Mouse (Mus musculus) CD8-positive naive resting alpha-beta T cell, adult 2 months (primary cell): ENCODE data around the gene Tmem204.

Source experiments
- DNase-seq, 2 experiments: peaks; one replicate each; pipeline ENCODE4 v3.0.0; 2022; ENCODE audit warnings: low read depth in 2 of 2, low spot score in 2 of 2

The Tmem204 gene

DNA sequence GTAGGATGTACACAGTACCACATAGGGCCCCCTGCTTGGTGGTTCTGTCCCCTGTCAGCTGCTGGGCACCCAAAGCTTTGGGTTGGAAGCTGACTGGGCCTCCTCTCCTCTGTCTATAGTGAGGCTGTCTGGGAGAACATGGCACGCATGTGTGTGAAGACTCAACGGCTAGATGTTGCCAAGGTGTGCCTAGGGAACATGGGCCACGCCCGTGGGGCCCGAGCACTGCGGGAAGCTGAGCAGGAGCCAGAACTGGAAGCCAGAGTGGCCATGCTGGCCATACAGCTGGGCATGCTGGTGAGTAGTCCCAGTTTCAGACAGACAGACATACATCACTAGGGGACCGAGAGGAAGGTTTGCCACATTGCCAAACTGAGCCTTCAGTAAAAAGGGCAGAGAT, 3.3 kb upstream of the Tmem204 start:
- no peak for DNase-seq

DNA sequence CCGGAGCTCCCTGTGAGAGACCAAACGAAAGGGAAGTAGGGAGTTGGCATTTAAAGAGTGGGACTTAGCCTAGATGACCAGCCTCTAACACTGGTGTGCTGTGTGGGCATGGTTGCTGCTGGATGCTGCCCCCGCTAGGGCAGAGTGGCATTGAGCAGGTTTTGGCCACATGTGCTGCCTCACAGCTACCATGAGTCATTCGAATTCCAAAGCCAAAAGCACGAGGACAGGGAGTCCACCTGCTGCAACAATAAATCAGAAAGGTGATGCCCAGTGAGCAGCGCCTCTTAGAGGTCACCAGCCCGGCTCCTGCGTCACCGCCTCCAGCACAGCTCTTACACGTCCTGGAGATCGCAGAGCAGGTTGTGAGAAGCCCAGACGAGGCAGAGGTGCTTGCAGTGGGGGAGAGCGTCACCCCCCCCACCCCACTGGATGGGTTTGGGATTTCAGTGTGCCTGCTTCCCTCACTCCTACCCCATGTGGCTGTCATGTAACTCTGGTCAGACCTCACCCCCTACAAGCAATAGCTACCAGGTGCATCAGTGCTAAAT, 1.5 kb upstream of the Tmem204 start:
- no peak for DNase-seq

DNA sequence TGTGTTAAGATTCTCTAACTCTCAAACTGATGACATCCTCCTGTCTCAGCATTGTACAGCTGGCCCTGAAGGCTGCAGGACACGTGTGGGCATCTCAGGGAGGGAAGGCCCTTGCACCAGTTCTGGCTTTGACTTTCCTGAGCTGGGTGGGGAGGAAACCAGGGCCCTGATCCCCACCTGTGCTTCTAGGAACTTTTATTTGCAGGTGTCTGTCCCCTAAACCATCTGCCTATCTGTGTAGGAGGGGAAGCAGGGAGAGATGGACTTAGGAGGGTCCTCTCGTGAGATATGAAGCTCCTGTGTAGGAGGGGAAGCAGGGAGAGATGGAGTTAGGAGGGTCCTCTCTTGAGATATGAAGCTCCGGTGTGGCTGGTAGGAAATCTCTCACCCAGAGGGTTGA, 504 bp downstream of the Tmem204 start:
- no peak for DNase-seq

DNA sequence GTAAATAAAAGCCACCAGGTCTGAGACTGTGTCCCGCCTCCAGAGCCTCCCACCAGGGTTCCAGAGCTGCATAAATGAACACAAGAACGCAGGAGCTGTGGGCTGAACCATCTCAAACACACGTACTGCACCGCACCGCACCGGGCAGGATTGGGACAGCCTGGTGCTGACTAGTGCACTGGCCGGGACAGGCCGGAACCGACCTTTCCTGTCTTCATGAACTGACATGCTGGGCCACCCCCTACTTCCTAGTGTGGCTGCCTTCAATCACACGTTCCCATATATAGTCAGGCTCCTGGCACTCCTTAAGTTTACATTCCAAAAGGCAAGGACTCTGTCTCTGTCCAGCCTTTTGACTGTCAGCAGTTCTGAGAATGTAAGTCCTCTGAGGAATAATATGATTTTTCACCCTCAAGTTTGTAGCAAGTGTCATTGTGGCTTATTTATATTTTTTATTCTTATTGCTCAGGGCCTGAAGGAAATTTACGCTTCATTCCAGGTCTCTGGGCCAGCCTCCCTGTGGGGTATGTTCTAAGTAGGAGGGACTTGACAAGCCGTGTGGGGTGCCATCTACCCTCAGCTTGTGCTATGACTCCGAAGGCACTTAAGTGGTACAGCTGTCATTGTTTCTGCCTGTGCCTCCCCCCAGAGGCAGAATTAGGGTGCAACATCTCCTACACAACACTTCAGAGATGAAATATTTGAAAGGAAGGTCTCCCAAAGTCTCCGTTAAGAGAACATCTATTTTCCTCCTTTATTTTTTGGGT, 1.1 kb downstream of the Tmem204 start:
- no peak for DNase-seq

DNA sequence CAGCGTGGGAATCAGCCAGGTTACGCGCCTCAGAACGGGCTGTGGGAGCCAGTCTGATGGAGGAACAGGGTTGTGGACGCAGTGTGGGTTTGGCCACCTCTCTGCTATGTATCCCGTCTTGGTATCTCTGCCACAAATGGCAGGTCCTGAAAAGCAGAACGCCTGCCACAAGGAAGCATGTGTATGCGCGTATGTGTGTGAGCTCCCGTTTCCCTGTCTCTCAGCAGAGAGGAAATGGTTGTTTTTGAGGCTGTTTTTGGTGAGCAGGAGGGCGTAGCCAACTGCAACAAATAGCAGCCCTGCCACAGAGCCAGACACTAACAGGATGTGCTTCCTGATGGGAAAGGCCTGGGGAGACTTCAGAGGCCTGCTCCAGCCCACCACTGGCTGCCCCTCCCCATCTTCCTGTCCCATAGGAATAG, 2.4 kb downstream of the Tmem204 start:
- DNase-seq = no peak

DNA sequence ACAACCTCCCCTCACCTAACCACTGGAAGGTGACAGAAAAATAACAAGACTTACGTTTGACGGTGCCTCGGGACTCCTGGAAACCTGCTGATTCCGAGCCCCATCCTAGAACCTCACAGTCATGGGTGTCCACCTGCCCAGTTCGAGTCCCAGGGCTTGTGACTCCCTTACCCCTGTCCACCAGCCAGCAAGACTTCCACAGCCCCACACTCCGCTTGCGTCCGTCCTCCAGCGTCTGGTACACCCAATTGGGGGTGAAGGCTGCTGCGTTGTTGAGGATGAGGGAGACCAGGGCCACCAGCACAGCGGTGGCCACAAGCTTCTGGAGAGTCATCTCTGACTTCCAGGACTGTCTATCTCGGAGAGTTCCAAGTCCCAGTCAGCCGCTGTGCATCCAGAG, 3.2 kb downstream of the Tmem204 start:
- no peak for DNase-seq

DNA sequence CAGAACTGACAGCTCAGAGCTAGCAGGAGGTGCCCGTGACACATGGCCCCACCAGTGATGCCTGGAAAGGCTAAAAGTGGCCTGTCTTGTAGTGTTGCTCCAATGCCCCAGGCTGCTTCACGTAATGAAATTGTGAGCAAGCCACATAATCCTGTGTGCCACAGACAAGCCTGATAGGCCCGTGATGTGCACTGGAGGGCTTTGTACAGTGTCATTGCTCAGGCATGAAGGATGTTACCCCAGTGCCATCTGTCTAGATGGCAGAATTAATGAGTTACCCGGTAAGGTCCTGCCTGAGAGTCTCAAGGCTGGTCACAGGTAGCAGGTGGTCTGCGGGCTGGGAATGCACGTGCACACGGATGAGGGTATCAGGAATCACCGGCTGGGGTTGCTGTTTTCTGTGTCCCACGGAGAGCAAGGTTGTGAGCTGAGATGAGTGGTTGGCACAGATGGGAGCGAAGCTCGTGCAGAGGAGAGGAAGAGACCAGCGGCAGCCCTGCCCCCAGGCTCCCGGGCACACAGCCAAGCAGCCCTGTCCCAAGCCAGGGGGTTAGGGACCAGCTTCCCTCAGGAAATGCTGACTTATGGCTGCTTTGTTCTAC, 5.5 kb downstream of the Tmem204 start:
- no peak for DNase-seq

DNA sequence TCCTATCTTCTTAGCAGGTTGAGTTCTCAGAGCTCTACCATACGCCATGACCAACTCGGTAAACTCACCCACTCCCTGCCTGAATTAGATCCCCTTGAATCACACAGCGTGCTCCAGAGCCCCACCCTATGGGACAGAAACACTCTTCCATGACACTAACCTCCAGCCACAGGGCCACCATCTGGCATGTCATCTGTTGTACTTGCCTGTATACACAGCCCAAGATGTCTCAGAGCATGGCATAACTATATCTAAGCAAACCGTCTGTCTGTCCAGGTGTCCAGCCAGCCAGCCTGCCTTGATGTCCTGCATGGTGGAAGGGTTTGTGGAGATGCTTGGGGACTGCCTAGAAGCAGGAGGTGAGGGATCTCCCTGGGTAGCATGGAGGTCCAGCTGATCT, 6.5 kb downstream of the Tmem204 start:
- no peak for DNase-seq

DNA sequence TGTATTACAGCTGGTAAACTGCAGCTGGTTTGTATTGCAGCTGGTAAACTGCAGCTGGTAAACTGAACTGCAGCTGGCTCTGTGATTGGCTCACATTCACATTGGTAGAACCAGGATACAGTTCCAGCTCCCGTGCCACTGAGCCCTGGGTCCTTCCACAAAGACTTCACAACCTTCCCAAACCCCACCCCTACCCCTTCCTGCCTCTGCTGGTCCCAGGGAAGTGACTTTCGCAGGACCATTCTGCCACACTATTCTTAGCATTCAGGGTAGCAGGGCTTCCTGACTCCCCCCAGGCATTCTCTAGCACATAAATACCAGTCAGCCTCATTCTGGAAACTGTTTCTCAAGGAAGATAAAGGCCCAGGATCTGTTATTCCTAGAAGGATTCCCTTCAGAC, 14.7 kb downstream of the Tmem204 start:
- DNase-seq = no peak

DNA sequence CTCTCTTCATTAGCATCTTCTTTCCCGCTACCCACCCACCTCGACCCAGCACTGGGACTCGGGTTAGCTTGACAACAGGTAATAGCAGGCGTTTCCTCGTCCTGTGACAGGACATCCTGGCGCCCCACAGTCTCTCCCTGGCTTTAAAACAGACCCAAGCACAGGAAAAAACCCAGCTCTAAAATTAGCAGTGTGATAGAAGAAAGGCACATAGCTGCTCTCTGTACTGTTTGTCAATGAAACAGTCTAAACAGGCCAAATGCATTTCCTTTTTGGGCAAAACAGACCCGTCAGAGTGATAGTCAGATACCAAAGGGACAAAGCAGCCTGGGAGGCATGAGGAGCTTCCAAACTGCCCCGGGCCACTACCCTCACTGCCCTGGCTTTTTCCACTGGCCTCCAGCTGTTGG, 15.9 kb downstream of the Tmem204 start:
- no peak for DNase-seq

DNA sequence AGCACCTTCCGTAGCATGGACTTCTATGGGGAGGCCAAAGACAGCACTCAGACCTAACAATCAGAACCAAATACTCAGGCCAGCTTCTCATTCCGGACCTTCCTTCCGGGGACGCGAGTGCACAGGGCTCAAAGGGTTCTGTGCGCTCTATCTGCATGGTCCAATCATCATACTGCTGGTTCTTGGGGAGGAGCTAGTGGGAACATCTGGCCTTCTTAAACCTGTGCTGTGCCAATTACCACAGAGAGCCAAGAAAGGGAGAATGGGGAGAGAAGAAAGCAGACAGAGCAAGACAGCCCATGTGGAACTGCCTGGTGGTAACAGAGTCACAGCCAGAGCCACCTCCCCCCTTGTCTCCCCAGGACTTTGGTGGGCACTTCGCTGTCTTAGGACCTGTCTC, 16.8 kb downstream of the Tmem204 start:
- no peak for DNase-seq

DNA sequence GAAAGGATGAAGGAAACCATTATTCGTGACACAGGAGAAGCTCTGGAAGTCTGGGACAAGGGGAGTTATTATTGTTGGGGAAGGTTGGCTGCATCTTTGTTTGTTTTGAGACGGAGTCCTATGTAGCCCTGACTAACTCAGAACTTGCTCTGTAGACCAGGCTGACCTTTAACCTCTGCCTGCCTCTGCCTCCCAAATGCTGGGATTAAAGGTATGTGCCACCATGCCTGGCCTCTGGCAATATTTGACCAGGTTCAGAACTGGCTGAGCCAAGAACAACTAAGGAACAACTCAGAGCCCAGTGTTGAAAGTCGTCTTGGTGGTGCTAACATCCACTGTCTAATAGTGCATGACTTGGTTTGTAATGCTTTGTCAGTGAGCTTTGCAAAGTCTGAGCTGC, 18.2 kb downstream of the Tmem204 start:
- no peak for DNase-seq

DNA sequence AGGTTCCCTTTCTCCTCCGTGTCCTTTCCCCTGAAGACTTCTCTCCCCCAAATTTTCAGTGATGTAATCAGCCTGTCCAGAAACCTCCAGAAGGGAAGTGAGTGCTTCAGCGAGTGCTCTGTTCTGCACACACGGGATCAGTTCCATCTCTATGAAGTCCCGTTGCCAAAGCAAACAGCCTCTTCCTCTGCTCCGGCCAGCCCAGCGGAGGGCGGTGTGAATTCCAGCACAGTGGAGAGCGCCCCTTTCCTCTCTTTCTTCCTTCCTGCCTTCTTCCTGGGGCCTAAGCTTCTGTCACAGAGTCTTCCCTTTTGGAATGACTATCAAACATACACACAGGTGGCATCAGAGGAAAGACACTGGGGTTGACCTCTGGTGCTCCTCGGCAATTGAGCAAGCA, 19.0 kb downstream of the Tmem204 start:
- no peak for DNase-seq

DNA sequence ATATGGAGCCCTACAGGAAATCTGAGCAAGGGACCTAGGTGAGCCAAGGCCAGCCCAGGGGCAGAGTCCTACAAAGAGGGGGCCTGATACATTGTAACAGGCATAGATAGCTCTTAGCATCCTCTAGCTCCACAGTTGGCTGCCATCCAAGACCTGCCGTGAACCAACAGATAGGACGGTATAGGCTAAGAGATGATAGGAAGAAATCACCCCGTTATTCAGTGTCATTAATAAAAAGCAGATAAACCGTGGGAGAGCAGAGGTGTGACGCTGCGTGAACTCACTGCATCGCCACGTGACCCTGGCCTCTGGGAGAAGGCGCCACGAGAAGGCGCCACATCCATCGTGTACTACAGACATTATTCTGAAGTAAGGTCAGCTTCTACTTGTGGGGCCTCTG, 19.5 kb downstream of the Tmem204 start:
- DNase-seq = no peak

DNA sequence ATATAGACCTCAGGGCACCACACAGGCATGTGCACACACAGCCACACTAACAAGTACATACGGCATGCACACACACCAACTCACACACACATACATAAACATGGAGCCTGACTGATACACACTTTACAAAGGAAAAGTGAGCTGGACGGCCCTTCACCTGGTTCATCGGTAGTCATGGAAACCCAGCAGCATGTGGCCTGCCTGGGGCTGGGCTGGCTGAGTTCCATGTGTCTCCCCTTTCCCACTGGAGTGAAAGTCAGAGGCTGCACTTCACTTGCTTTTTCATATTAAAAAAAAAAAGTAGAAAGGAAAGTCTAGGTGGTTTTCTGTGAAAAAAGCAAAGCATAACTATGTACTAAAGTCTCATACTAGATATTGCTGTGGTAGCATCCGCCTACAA, 20.1 kb downstream of the Tmem204 start:
- no peak for DNase-seq

DNA sequence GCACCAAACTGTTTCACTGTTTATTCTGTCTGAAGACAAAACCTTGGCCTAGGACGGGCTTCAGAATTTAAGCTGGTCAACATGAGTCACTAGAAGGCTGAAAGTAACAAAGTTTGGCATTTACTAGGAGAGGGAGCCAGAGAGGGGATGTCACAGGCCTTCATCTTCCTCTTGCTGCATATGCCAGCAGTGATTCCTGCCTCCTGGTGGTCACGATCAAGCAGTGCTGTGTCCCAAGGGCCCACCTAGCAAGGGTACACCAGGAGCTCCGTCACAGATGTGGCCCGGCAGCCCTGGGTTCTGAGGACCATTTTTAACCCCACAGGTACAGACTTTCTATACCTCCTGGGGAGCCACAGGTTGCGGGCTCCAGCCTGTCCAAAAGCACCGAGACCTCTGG, 26.4 kb downstream of the Tmem204 start:
- DNase-seq = no peak

DNA sequence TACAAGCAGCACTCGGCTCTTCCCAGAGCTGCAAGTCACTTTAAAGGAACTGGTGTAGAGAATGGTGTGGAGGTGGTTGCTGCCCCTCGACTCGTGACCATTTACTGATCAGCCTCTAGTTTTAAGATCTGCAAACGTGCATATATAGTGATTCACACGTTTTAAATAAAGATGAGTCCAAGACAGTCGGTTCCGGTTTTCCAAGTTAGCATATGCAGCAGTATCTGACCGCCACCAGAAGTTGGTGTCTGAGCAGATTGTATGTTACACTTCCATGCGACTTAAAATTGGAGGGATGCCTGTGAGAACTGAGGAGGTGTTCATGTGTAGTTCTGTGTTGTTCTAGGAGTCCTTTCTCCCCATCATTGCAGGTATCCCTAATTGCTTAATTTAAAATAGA, 30.1 kb downstream of the Tmem204 start:
- DNase-seq = no peak

DNA sequence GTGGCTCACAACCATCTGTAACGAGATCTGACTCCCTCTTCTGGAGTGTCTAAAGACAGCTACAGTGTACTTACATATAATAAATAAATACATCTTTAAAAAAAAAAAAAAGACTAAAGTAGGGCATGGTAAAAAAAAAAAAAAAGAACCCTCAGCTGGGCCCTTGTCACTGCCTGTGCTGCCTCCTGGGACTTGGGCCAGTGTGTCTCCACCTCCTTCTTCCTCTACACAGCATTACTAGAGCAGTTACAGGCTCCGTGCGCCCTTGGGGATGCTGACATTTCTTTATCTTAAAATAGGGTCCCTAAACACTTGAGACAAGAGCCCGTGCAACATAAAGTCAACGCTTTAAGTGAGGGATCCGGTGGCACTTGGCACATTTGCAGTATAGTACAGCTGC, 36.2 kb downstream of the Tmem204 start:
- no peak for DNase-seq

DNA sequence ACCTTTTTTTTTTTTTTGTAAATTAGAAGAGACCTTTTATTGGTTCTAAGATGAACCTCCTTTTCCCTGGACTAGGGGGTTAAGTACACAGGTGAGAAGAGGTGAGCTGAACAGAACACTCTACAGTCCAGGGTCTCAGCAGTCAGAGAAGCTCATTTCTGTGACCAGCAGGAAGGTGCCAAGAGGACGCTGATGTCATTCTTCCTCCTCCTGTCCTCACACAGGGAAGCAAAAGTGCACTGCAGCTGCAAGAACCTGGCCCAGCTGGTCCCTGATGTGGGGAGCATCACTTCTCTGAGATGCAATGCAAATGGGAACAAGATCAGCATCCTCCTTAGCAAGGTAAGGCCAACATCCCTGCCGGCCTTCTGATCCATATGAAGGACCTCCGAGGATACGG, 38.1 kb downstream of the Tmem204 start:
- DNase-seq = no peak

DNA sequence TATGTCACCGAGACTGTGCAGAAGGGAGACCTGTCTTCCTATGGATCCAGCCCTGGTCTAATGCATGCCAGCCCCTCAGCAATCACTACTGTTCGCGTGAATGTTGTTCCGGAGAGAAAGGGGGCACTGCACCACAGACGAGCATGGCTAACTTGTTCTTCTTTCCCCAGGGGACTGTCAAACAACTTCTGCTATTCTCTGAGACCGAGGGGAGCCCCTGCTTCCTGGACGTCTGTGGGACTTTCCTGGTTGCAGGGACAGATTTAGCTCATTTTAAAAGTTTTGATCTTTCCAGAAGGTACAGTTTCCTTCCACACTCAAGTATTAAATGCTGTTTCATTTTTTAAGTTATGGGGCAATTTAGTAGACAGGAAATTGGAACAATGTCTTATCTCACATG, 38.5 kb downstream of the Tmem204 start:
- DNase-seq = no peak

DNA sequence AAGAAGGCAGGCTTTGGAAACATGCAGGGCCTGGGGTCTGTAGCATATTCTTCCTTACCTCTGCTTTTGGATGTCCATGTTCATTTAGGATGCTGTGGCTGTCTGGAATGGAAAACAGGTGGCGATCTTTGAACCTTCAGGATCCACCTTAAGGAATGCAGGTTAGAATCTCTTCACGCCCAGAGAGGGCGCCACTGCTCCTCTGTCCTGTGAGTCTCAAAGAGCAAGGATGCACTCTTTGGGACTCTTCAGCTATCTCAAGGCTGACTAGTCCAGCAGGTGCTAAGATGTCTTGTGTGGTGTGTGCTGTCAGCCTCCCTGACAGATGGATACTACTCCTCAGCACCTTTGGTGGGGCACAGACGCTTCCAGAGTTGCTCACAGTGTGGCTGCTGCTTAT, 47.2 kb downstream of the Tmem204 start:
- no peak for DNase-seq

DNA sequence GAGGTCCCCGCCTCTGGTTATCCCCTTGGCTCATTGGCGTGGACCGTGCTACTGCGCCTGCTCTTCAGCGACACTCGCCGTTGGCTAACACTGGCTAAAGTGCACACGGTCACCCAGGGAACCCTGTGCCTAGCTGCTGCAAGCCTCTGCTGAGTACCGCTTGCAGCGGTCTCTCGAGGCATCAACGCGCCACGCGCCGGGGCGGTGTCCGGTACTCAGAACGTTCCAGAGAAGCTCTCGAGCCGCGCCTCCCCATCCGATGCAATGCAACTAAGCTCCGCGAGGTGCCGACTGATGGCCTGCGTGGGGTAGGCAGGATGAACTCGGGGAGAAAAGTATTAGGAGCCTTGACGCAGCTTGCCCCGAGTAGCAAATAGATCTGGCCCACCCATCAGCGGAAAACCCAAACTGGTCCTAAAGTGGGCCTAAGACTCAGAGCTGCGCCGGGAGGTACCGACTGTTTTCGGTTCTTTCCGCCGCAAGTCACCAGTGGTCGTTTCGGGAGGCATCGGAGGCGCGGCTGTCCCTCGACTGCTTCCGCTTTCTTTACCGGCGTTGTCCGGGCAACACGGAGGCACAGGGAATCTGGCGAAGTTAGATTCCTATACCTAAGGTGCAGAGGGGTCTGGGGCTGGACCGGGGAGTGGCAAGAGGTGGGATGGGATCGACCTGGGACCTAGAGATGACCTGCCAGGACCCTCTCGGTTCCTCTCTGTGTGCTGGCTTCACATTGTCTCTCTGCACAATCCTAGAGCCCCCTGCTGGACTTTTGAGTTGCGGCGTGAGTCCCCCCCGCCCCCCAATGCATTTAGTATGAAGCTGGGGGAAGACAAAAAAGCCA, 66.9 kb downstream of the Tmem204 start:
- DNase-seq = peak; percentile 42 to 66
